Mouse (Mus musculus) ES-E14 (cell line): Measurements from ENCODE around the gene Cma1.
"Not testable (repeated sequence)": the region's sequence is repeated elsewhere in the genome, so short reads cannot be mapped to it uniquely, and the experiment has no call there.

Source experiments
- CHD2 ChIP-seq: IDR thresholded peaks from 2 replicates; pipeline ENCODE4 v1.6.1; 2014; ENCODE audit warnings: mild to moderate bottlenecking, low read depth, low read length, inconsistent platforms
- HCFC1 ChIP-seq: IDR thresholded peaks from 2 replicates; pipeline ENCODE4 v1.6.1; 2012; ENCODE audit warnings: low read length, inconsistent platforms, borderline replicate concordance; ENCODE audit not compliant: insufficient read depth
- MAFK ChIP-seq: IDR thresholded peaks from 2 replicates; pipeline ENCODE4 v1.6.1; 2014; ENCODE audit warnings: mild to moderate bottlenecking, low read depth, low read length, inconsistent platforms; ENCODE audit not compliant: insufficient read depth
- ZC3H11A ChIP-seq: IDR thresholded peaks from 2 replicates; pipeline ENCODE4 v1.6.1; 2012; ENCODE audit warnings: low read depth, mild to moderate bottlenecking, inconsistent platforms, low read length, borderline replicate concordance
- ZNF384 ChIP-seq: IDR thresholded peaks from 2 replicates; pipeline ENCODE4 v1.6.1; 2012; ENCODE audit warnings: low read depth, low read length, inconsistent platforms

- peak; percentile 78 for TF ChIP-seq ZNF384
- TF ChIP-seq CHD2, HCFC1, ZC3H11A, MAFK: not testable (repeated sequence)
These were observed 19.4 kb upstream of the Cma1 start for GRCm38 (mm10) chr14:55963900-55964299.
